Comparison of ENCODE assay signal across 18 mouse cellular contexts in the genomic region with DNA sequence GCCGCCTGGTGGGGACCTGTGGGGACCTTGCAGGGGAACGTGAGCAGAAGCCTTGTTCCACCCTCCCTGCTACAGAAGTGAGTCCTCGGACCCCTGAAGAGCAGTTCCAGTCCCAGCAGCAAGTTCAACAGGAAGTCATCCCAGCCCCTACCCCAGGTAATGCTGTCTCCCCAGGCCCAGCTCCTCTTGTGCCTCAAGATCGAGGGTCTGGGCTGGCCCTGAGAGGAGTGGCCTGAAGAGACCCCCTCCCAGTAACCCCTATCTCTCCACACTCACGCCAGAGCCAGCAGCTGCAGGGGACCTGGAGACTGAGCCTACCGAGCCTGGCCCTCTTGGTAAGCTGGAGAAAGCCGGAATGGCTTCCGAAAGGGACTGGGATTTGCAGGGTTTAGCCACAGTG. TPM values are rescaled to one million over a fixed set of nuclear protein-coding genes. Genes with fewer than 3 reads are reported as not detected.
DNase-seq lines count a peak whose midpoint lies in the region; ATAC-seq lines count a peak whose summit lies in the region.
"Had no signal": no experiment of that assay in that cellular context is flagged by ENCODE, and none has a peak within 500 bp of the region (broad histone marks: within the 10 kb centered on the region; RNA-seq: fewer than 3 reads in every experiment).

No protein-coding gene starts in this region.

- H3K4me1 ChIP-seq in embryonic facial prominence, embryonic 12.5 days = peaks cover 30% of the 10 kb centered on the region
- H3K4me1 ChIP-seq in embryonic facial prominence, embryonic 10.5 days = peaks cover 63% of the 10 kb centered on the region
- peaks cover 41% of the 10 kb centered on the region for H3K4me1 ChIP-seq in midbrain, embryonic 13.5 days (replicated peaks)
- peaks cover 41% of the 10 kb centered on the region for H3K4me1 ChIP-seq in midbrain, embryonic 15.5 days
- peaks cover 31% of the 10 kb centered on the region for H3K4me1 ChIP-seq in limb, embryonic 12.5 days (replicated peaks)

- H3K4me3 ChIP-seq in embryonic facial prominence, embryonic 12.5 days = no peak overlapping the region
- H3K4me3 ChIP-seq in embryonic facial prominence, embryonic 10.5 days = no peak overlapping the region
- H3K4me3 ChIP-seq in midbrain, embryonic 13.5 days (replicated peaks) = no peak overlapping the region
- H3K4me3 ChIP-seq in midbrain, embryonic 15.5 days = no peak overlapping the region
- no peak overlapping the region for H3K4me3 ChIP-seq in limb, embryonic 12.5 days (replicated peaks)
- H3K4me3 ChIP-seq: heart, embryonic 10.5 days had no signal

- no peaks in the 10 kb centered on the region for H3K27me3 ChIP-seq in embryonic facial prominence, embryonic 12.5 days
- no peaks in the 10 kb centered on the region for H3K27me3 ChIP-seq in embryonic facial prominence, embryonic 10.5 days (replicated peaks; ENCODE audit: low read depth, poor library complexity, severe bottlenecking)
- H3K27me3 ChIP-seq in midbrain, embryonic 13.5 days = no peaks in the 10 kb centered on the region
- no peaks in the 10 kb centered on the region for H3K27me3 ChIP-seq in midbrain, embryonic 15.5 days (replicated peaks)
- no peaks in the 10 kb centered on the region for H3K27me3 ChIP-seq in limb, embryonic 12.5 days

- WGBS in embryonic facial prominence, embryonic 12.5 days = 73% methylated on average over 8 of the region's 8 CpGs
- 76% methylated on average over 8 of the region's 8 CpGs for WGBS in embryonic facial prominence, embryonic 10.5 days
- 66% methylated on average over 8 of the region's 8 CpGs for WGBS in midbrain, embryonic 13.5 days
- whole genome bisulfite sequencing in midbrain, embryonic 15.5 days = 68% methylated on average over 8 of the region's 8 CpGs
- WGBS in limb, embryonic 12.5 days = 70% methylated on average over 8 of the region's 8 CpGs

- no peak for ATAC-seq in embryonic facial prominence, embryonic 12.5 days (ENCODE audit: insufficient number of reproducible peaks, insufficient read depth, low FRiP score, low TSS enrichment)
- no peak for ATAC-seq in midbrain, embryonic 13.5 days
- ATAC-seq in midbrain, embryonic 15.5 days (replicated peaks) = no peak
- no peak for ATAC-seq in limb, embryonic 12.5 days (ENCODE audit: insufficient number of reproducible peaks, insufficient read depth, low FRiP score, low TSS enrichment, low read depth)
- ATAC-seq: intestine, embryonic 16.5 days had no signal

- no peak overlapping the region for H3K9ac ChIP-seq in embryonic facial prominence, embryonic 12.5 days
- 0 out of 2 replicates have a peak overlapping the region, but pooled peaks have one; percentile 16 for H3K9ac ChIP-seq in midbrain, embryonic 13.5 days (replicated peaks)
- no peak overlapping the region for H3K9ac ChIP-seq in midbrain, embryonic 15.5 days
- H3K9ac ChIP-seq in limb, embryonic 12.5 days (replicated peaks) = no peak overlapping the region; the same call in 1 of the 2 replicates

- H3K9me3 ChIP-seq in embryonic facial prominence, embryonic 12.5 days = no peaks in the 10 kb centered on the region
- H3K9me3 ChIP-seq in embryonic facial prominence, embryonic 10.5 days = no peaks in the 10 kb centered on the region
- no peaks in the 10 kb centered on the region for H3K9me3 ChIP-seq in midbrain, embryonic 13.5 days
- H3K9me3 ChIP-seq in midbrain, embryonic 15.5 days = no peaks in the 10 kb centered on the region
- H3K9me3 ChIP-seq in limb, embryonic 12.5 days = no peaks in the 10 kb centered on the region
- H3K9me3 ChIP-seq: heart, embryonic 10.5 days had no signal

- no peak for DNase-seq in embryonic facial prominence, embryonic 10.5 days (ENCODE audit: low spot score)
- peak; percentile 92 for DNase-seq in heart, adult 11 months
- DNase-seq in heart, postnatal 14 days = no peak
- no peak for DNase-seq in cerebellum, postnatal 14 days
- DNase-seq: adrenal gland, postnatal 10 days; cerebellum, adult 11 months; gastrocnemius, postnatal 36 days; heart, adult 18-20 months; heart, postnatal 10 days; kidney, adult 2 months had no signal

- H3K36me3 ChIP-seq in embryonic facial prominence, embryonic 12.5 days = peaks cover 61% of the 10 kb centered on the region
- peaks cover 73% of the 10 kb centered on the region for H3K36me3 ChIP-seq in embryonic facial prominence, embryonic 10.5 days (replicated peaks)
- peaks cover 65% of the 10 kb centered on the region for H3K36me3 ChIP-seq in midbrain, embryonic 13.5 days
- peaks cover 23% of the 10 kb centered on the region; the same call in 1 of the 2 replicates for H3K36me3 ChIP-seq in midbrain, embryonic 15.5 days (replicated peaks)
- peaks cover 72% of the 10 kb centered on the region for H3K36me3 ChIP-seq in limb, embryonic 12.5 days

- intact Hi-C loops in heart, postnatal 14 days (cut with DNase I) = no loop called here

- peak overlapping the region; percentile 1; the same call in 1 of the 2 replicates for H3K27ac ChIP-seq in embryonic facial prominence, embryonic 12.5 days
- no peak overlapping the region for H3K27ac ChIP-seq in embryonic facial prominence, embryonic 10.5 days (replicated peaks)
- no peak overlapping the region for H3K27ac ChIP-seq in midbrain, embryonic 13.5 days
- no peak overlapping the region for H3K27ac ChIP-seq in midbrain, embryonic 15.5 days
- peak overlapping the region; percentile 19; the same call in 1 of the 2 replicates for H3K27ac ChIP-seq in limb, embryonic 12.5 days
- H3K27ac ChIP-seq: heart, embryonic 10.5 days had no signal

- H3K4me2 ChIP-seq in embryonic facial prominence, embryonic 12.5 days (replicated peaks) = no peak overlapping the region
- H3K4me2 ChIP-seq in midbrain, embryonic 13.5 days (replicated peaks) = no peak overlapping the region
- H3K4me2 ChIP-seq in midbrain, embryonic 15.5 days = no peak overlapping the region
- no peak overlapping the region for H3K4me2 ChIP-seq in limb, embryonic 12.5 days

RNA-seq across cellular contexts. Expression of a gene that starts 3.9 kb away (rescaled TPM):
- 646 and 656 TPM in 2 replicates for polyA plus RNA-seq in embryonic facial prominence, embryonic 12.5 days (2016; fragmentation: Nextera tagmentation; extraction: Ambion mirVana)
- 399 and 480 TPM in 2 replicates for polyA plus RNA-seq in embryonic facial prominence, embryonic 10.5 days (2016; fragmentation: Nextera tagmentation; extraction: Ambion mirVana)
- total RNA-seq in heart, postnatal 14 days (2021) = 10 to 100 TPM; 24.5 to 28.1 TPM
- 181 and 207 TPM in 2 replicates for polyA plus RNA-seq in midbrain, embryonic 13.5 days (2015; fragmentation: Nextera tagmentation; extraction: Ambion mirVana)
- polyA plus RNA-seq in midbrain, embryonic 15.5 days (2015; fragmentation: Nextera tagmentation; extraction: Ambion mirVana) = 153 and 181 TPM in 2 replicates
- polyA plus RNA-seq in limb, embryonic 12.5 days (2016; fragmentation: Nextera tagmentation; extraction: Ambion mirVana) = 512 and 562 TPM in 2 replicates
- total RNA-seq: hematopoietic stem cell, adult 5-6 weeks; MEL had no signal

RNA-seq across cellular contexts. Expression of a gene that starts 27.4 kb away (rescaled TPM):
- 56.1 and 63.3 TPM in 2 replicates for polyA plus RNA-seq in embryonic facial prominence, embryonic 12.5 days (2016; fragmentation: Nextera tagmentation; extraction: Ambion mirVana)
- 42.4 and 43.2 TPM in 2 replicates for polyA plus RNA-seq in embryonic facial prominence, embryonic 10.5 days (2016; fragmentation: Nextera tagmentation; extraction: Ambion mirVana)
- 10 to 100 TPM; 20.7 to 21.7 TPM for total RNA-seq in heart, postnatal 14 days (2021)
- 118 and 127 TPM in 2 replicates for polyA plus RNA-seq in midbrain, embryonic 13.5 days (2015; fragmentation: Nextera tagmentation; extraction: Ambion mirVana)
- polyA plus RNA-seq in midbrain, embryonic 15.5 days (2015; fragmentation: Nextera tagmentation; extraction: Ambion mirVana) = 189 and 193 TPM in 2 replicates
- 44.1 and 46.0 TPM in 2 replicates for polyA plus RNA-seq in limb, embryonic 12.5 days (2016; fragmentation: Nextera tagmentation; extraction: Ambion mirVana)

RNA-seq across cellular contexts. Expression of a gene that starts 46.2 kb away (rescaled TPM):
- 13.2 TPM in 2 replicates for polyA plus RNA-seq in embryonic facial prominence, embryonic 12.5 days (2016; fragmentation: Nextera tagmentation; extraction: Ambion mirVana)
- 11.0 and 11.3 TPM in 2 replicates for polyA plus RNA-seq in embryonic facial prominence, embryonic 10.5 days (2016; fragmentation: Nextera tagmentation; extraction: Ambion mirVana)
- total RNA-seq in heart, postnatal 14 days (2021) = 1 to 10 TPM; 6.0 to 6.2 TPM
- polyA plus RNA-seq in midbrain, embryonic 13.5 days (2015; fragmentation: Nextera tagmentation; extraction: Ambion mirVana) = 6.8 and 8.8 TPM in 2 replicates
- polyA plus RNA-seq in midbrain, embryonic 15.5 days (2015; fragmentation: Nextera tagmentation; extraction: Ambion mirVana) = 7.0 and 8.9 TPM in 2 replicates
- 11.1 and 13.2 TPM in 2 replicates for polyA plus RNA-seq in limb, embryonic 12.5 days (2016; fragmentation: Nextera tagmentation; extraction: Ambion mirVana)

RNA-seq across cellular contexts. Expression of a gene that starts 53.1 kb away (rescaled TPM):
- 388 and 392 TPM in 2 replicates for polyA plus RNA-seq in embryonic facial prominence, embryonic 12.5 days (2016; fragmentation: Nextera tagmentation; extraction: Ambion mirVana)
- 432 and 438 TPM in 2 replicates for polyA plus RNA-seq in embryonic facial prominence, embryonic 10.5 days (2016; fragmentation: Nextera tagmentation; extraction: Ambion mirVana)
- total RNA-seq in heart, postnatal 14 days (2021) = 100 to 1,000 TPM; 916 to 936 TPM
- polyA plus RNA-seq in midbrain, embryonic 13.5 days (2015; fragmentation: Nextera tagmentation; extraction: Ambion mirVana) = 457 and 464 TPM in 2 replicates
- polyA plus RNA-seq in midbrain, embryonic 15.5 days (2015; fragmentation: Nextera tagmentation; extraction: Ambion mirVana) = 442 and 447 TPM in 2 replicates
- polyA plus RNA-seq in limb, embryonic 12.5 days (2016; fragmentation: Nextera tagmentation; extraction: Ambion mirVana) = 381 and 392 TPM in 2 replicates

Comparison
In these comparisons a context has a peak if more than half of its experiments do, and no peak if none do; other contexts are left out.
1. H3K27ac ChIP-seq: peak in embryonic facial prominence, embryonic 12.5 days (single experiment) and limb, embryonic 12.5 days (single experiment); none in embryonic facial prominence, embryonic 10.5 days (single experiment), midbrain, embryonic 13.5 days (single experiment) and midbrain, embryonic 15.5 days (single experiment).